Mouse (Mus musculus) gastrocnemius, adult 18-20 months (tissue): ENCODE measurements around the gene Rasgrp4. TPM values are rescaled to one million over a fixed set of nuclear protein-coding genes. Genes with fewer than 3 reads are reported as not detected.
"Not testable (repeated sequence)": the region's sequence is repeated elsewhere in the genome, so short reads cannot be mapped to it uniquely, and the experiment has no call there.

Experiments used
- DNase-seq: peaks from one replicate; pipeline ENCODE4 v3.0.0; 2021; ENCODE audit warnings: low spot score
- long read RNA-seq, 2 experiments: library from polyadenylated mRNA; stranded (forward); transcript quantifications; one replicate each; pipeline ENCODE4 v2.0.0; 2021
- total RNA-seq, 2 experiments: library from RNA; stranded (reverse); gene quantifications; 2 replicates each; pipeline ENCODE4 v1.2.3; 2021

Gene Rasgrp4
- total RNA-seq = under 1 TPM; 0.52 to 0.62 TPM
- long read RNA-seq, experiment 1 = 0 reads
- long read RNA-seq, experiment 2 = 0 reads

DNA sequence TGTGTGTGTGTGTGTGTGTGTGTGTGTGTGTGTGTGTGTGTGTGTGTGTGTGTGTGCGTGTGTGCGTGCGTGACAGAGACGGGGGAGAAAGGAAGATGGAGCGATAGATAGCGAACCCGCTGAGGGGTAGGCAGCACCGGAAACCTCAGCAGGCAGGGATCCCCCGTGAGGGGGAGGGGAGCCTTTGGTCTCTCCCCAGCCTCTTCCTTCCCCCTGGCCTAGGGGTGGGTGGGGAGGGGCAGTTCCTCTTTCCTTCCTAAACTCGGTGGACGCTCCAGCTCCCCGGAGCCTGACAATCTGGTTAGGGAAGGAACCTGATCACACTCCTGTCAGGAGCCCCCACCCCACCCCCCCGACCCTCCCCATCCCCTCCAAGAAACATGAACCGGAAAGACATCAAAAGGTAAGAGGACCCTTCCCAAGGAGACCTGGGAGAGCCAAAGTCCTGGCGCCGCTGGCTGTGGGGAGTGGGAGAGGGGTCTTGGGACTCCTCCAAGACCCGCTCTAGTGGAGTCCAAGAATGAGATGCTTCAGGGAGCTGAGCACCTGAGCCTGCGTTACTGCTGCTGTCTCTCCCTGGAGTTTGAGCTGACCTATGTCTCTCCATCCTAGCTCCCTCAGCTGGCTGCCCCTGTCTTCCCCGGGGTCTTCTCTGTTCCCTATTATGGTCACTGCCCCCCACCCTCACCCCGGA is at the start of gene Rasgrp4:
Gene Rasgrp4, plus strand, starts transcription at position 159 of the 694 bp plus-strand sequence.
- DNase-seq = no peak

DNA sequence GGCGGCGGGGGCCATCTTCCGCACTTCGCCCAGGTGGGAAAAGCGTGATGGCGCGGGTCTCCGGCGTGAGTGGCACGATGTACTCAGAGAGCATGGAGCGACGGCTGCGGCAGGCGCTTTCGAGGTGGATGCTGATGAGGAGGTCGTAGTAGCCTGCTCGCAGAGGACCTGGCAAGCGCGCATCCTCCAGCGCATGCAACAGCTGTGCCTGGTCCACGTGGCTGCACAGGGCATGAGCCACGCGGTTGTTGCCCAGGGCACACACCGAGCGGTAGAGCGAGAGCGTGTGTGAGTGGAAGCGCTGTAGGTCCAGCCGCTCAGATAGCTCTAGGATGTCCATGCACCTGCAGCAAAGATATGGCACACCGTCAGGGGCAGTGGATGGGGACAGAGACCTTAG is 48.7 kb upstream of the Rasgrp4 start:
- DNase-seq = no peak

DNA sequence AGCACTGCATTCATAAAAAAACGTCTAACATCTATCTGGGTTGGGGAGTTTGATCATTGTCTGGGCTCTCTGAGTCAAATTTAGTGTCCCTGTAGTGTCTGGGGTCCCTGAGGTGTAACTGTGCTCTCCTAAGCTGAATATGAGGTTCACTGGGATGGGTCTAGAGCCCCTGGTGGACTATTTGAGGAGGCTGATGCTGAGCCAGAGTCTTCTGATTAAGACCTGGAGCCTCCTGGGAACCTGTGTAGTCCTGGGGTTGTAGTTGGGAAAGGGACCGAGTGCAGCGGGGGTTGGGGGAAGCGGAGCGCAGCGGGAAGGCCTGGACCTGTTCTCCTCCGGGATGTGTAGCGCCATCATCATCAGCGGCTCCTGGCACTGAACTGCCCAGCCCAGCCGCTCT is 47.7 kb upstream of the Rasgrp4 start:
- DNase-seq = no peak

DNA sequence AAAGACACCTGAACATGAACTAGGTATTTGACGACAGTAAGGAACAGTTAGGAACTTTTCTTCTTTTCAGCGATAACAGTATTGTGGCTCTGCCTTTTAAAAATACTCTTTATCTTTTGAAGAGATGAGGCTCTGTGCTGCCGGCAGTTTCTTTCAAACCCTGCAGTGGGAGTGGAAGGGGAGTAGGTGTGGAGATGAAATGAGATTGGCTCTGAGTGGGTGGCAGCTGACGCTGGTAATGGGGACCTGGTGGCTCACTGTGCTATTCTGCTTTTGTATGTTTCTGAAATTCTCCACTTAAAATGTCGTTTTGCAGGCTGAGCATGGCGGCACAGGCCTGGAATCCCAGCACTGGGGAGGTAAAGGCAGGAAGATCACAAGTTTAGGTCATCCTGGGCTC is 45.8 kb upstream of the Rasgrp4 start:
- no peak for DNase-seq

DNA sequence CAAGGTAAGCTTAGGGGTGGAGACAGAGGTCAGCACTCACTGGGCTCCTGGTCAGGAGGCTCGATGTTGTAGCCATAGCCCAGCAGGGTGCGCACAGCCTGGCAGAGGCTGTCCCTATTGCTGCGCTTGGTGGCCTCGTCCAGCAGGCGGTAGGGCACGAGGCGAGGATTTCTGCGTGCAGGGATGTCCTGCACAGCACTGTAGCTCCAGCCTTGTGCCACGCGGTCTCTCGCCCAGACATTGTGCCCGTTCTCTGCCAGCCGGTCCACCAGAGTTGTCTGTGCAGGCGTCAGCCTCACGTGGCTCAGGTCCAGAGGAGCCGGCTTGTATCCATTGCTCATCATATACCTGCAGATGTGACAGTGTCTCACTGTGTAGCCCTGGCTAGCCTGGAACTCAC is 37.5 kb upstream of the Rasgrp4 start:
- DNase-seq = no peak

DNA sequence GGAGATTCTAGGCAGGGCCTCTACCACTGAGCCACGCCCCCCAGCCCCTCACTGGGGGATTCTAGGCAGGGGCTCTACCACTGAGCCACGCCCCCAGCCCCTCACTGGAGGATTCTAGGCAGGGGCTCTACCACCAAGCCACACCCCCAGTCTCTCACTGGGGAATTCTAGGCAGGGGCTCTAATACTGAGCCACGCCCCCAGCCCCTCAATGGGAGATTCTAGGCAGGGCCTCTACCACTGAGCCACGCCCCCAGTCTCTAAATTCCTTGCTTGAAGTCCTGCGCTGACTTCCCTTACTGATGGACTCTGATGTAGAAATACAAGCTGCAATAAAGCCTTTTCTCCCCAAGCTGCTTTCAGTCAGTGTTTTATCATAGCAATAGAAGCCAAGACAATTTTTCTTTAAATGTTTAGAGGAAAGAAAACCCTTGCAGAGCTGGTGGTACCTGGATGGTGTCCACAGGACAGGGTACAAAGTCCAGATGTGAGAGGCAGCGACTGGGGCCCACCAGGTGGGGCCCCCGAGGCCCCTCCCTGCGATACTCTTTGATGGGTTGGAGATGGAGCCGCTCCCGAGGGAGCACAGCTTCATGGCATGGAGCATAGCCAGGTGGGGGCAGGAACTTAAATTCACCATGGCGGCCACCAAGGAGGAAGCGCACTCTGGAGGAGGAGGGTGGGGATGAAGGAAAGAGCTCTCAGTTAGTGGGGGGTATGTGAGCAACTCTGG is 33.2 kb upstream of the Rasgrp4 start:
- DNase-seq = no peak

DNA sequence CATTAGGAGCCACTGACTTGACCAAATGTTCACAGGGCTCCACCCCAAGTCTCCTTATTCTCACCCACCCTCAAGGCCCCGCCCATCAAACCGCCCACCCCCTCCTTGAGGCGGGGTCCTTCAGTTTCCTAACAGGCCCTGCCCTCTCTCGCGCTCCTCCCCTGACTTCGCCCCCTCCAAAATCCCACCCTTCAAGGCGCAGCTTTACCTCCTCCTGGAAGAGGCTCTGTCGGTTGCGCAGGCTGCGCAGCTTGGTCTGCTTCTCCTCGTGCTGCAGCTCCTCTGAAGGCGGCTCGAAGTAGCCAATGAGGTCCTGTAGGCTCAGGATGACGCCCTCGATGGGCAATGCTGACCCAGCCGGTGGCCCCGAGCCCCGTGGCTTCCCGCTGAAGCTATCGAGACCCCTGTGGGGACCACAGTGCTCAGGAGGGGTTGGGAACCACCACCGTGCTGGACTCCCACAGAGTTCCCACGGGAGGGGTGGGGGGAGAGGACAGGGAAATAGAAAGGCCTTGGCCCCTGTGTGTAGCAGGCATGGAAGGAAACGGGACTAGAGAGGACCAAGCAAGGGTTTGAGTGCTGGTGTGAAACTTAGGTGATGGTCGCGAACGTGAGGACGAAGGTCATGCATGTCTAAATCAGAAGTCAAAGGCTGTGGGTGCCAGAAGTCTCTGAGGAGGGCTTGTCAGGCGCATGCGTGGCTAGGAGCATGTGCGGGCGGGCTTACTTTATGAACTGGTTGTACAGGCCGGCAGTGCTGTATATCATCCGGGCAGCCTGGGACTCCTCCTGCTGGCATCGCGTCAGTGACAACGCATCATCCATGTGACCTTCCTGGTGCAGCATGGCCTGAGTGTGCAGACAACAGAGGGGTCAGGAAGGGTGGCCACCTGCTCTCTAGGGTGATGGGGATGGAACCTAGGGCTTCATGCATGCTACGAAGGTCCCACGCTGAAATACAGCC is 25.4 kb upstream of the Rasgrp4 start:
- DNase-seq = no peak

DNA sequence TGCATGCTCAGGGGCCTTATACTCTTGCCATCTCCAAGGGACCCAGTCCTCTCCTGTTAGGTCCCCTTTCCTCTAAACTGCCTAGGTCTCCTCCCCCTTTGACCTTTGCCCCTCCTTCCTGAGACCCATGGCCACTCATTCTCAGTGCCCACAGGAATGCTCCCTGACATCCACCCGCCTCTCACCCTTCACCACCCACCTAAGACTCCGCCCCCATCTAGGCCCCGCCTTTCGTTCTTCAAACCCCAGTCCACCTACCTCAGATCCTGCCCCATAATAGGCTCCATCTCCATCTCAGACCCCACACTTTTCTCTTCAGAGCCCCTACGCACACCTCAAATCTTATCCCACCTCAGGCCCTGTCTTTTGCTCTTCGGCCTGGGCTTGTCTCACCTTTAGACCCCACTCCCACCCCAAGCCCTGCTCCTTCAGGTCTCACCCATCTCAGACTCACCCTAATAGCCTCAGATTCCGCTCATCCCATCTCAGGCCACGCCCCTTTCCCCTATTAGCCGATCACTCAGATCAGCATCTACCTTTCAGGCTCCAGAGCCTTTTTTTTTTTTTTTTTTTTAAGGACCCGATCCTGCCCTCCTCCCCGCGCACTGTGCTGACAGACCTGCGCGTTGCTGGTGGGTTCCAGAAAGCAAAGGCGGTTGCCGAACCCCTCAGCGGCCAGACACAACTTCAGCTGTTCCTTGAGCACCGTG is 16.4 kb upstream of the Rasgrp4 start:
- DNase-seq = no peak

DNA sequence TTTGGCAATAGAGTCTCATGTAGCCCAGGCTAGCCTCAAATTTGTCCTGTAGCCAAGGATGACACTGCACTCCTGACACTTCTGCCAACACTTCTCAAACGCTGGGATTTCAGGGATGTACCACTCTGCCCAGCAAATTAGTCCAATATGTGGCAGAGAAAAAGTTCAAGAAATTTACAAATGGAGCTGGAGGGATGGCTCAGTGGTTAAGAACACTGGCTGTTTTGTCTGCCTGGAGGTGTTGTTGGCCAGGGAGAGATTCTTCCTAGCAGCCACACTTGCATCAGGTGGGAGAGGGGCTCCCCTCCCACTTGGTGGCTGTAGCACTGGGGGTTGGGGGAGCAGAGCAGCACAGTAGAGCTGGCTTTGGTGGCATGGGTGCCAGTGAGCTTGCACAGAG is 15.1 kb upstream of the Rasgrp4 start:
- DNase-seq = no peak

DNA sequence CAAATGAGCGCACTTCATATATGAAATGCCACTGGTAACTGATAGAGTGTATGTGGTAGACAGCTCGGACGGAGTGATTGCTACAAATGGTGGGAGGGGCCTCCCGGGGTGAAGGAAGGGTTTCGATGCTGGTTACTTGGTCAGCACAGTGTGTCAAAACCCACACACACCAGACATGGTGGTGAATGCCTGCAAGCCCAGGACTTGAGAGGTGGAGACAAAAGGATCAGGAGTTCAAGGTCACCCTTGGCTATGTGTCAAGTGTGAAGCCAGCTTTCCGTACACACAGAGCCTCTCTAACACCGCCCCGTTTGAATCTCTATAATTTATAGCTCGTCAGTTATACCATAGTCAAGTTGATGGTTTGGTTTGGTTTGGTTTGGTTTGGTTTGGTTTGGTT is 11.8 kb upstream of the Rasgrp4 start:
- DNase-seq = no peak

DNA sequence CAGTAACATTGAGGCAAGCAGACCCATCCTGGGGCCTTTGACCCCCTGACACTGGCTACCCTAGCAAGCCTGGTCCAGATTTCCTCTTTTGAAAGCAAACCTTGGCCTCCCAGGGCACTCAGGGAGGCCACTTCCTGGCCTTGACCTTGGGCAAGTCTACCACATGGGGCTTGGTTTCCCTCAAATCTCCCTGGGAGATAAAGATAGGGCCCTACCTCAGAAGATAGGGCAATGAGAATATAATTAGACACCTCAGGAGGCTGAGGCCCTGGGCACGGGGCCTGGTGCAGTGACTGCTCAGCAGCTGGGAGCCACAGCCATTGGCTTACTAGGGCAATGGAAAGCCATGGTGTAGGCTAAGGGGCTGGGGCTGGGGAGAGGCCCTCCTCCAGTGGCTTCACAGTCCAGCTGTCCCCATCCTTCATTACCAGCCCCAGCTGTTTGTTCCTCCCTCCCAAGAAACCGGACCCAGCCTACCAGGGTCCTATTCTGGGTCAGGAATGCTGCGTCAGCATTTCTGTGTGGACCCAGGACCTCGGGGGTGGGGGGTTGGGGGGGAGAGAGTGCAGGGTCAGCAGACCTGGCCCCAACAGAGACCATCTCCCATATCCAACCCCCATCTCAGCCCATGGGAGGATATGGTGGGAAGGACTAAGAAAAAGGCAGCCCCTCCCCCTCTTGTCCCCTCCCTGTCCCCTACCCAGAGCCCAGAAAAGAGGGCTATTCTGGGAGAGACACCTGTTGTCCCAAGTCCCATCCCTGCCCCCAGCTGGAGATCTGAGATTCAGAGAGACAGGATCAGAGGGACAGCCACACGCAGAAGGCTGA is 10.9 kb upstream of the Rasgrp4 start:
- peak; percentile 88 for DNase-seq

DNA sequence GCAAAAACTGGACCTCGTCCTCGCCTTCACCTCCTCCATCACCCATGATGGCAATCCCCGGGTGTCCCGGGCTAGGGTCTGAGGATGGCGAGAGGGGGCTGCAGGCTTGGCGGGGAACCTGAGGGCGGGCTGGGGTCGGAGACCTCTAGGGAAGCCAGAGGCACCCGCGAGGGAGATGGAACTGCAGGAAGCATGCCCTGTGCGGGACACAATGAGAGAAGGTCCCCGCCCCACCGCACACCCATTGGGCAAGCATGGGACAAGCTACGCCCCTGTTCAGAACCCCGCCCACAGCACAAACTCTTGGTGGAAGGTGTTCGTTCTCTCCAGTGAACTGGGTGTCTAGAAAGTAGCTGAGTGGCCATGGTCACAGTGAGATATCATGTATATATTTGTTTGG is 9.7 kb upstream of the Rasgrp4 start, which contains the start of gene Ryr1:
Gene Ryr1, minus strand, starts transcription at position 210 of the 400 bp plus-strand sequence.
- peak; percentile 89 for DNase-seq

DNA sequence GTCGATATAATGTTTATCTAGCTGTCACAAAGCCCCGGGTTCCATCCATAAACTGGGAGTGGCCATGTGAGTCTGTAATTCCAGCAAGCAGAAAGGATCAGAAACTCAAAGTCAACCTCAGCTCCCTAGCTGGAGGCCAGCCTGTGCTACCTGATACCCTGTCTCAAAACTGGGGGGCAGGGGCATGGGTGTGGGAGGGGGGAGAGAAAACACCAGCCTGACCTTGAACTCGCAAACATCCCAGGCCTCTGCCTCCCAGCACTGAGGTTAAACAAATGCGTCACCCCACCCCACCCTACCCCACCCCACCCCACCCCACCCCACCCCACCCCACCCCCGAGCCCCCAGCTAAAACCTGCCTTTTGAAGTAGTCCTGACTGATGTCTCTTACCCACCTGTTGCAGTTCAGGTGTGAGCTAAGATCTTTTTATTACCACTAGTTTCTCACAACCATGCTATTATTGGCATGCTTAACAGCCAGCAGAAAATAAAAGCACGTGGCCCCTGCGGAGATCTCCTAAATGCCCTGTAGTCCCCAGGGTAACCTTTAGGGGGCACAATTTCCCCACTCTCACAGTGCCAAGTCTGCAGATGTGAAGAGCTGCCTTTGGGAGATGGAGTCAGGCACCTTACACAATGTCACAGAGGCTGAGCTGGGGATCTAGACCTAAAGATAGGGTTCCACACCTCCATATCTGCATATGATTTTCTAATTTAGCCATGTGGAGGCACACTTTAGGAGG is 8.3 kb upstream of the Rasgrp4 start:
- peak; percentile 89 for DNase-seq

DNA sequence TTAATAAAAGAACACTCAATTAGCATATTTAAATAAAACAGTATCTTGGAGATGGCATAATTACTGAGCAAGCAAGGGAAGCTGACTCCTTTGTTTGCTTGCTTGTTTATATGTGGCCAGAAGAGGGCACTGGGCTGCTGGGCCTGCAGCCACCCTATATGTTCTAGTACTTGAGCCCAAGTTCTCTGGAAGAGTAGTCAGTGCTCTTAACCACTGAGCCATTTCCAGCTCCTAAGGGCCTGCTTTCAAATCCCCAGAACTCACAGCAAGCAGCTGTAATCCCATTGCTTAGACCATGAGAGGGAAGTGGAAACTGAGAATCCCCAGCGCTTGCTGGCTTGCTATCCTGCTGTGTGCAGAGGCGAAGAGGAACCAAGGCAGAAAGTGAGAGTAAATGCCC is 5.9 kb upstream of the Rasgrp4 start:
- DNase-seq = no peak

DNA sequence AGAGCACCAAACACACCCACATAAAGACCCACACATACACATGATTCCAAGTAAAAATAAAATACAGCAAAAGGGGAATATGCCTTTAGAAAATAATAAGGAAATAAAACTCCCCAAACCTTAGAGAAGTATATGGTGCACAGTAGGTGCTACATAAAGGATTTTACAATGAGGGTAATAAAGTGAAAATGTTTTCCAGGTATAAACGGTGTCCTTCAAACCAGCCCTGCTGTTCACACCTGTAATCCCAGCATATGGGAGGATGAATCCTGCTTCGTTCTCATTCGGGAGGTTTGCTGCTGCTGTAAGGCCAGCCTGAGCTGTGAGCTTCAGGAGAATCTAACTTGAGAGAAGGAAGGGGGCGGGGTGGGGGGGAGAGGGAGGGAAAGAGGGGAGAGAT is 421 bp upstream of the Rasgrp4 start:
- DNase-seq = no peak

DNA sequence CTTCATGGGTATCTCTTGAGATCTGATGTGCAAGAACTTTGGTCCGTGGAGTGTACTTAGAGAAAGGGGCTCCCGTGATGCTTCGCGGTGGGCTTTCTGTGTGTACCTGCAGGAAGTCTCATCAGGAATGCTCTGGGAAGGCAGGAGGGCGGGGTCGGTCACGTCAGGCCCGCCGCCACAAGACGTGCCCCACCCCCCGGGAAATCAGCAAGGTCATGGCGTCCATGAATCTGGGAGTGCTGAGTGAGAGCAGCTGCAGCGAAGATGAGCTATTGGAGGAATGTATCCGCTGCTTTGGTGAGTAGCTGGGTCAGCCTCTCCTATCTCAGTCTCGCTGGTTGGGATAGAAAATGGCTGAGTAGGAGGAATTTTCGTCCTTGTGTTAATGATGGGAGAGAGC is 2.8 kb downstream of the Rasgrp4 start:
- DNase-seq = no peak

DNA sequence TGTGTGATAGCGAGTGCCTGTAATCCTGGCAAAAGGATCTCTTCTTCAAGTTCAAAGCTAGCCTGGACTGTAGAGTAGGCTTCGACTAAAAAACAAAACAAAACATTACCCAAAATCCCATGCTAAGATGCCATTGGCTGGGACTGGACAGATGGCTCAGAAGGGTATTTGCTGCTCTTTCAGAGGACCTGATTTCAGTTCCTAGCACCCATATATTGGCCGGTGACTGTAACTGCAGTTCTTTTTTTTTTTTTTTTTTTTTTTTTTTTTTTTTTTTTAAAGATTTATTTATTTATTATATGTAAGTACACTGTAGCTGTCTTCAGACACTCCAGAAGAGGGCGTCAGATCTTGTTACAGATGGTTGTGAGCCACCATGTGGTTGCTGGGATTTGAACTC is 4.6 kb downstream of the Rasgrp4 start:
- DNase-seq = not testable (repeated sequence)

DNA sequence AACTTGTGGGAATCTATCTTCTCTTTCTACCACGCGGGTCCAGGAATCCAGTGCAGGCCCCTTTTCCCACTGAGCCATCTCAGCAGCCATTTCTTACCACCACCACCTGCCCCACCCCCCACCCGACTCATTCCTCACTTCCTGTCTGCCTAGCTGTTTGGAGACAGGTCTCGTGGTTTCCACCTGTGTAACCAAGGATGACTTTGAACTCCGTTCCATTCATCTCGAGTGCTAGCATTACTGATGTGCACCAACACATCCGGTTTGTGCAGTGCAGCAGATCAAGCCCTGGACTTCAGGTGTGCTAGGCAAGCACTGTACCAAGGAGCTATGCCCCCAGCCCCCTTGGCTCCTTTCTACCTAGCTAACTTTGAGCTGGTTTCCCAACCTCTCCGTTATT is 6.8 kb downstream of the Rasgrp4 start:
- DNase-seq = no peak

DNA sequence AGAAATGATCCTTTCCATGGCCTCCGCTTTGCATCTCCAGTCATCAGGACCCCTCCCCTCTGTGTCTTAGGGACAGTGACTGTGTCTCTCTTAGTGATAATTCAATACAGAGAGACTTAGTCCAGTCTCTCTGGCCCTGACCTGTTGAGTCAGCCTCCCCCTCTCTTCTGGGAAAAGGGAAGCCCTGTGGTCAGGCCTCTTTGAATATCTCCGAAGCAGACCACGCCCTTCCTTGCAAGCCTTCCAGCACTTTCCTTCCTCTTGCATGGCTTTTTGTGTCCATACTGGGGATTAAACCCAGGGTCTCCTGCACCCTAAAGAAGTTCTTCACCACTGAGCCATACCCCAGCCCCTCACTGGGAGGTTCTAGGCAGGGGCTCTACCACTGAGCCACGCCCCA is 9.4 kb downstream of the Rasgrp4 start:
- DNase-seq = no peak
